ENCODE assay signal across 13 mouse cellular contexts in the genomic region with DNA sequence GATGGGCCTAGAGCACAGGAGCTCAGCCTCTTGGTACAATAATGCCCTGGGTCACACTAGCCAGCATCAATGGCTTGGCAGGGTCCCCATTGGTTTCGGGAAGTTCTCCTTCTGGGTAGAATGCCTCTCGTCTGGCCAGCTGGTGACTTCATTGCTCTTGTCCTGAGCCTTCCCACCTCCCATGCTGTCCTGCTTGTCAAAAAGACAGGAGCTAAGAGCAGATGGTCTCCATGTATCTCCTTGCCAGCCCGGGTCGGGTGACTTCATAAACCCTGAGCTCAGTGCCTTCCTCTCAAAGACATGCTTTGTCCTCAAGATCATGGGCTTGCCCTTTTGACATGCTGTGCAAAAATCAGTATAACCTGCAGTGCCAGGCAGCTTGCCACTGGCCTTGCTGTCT.
"Had no signal": no experiment of that assay in that cellular context is flagged by ENCODE, and none has a peak within 500 bp of the region (broad histone marks: within the 10 kb centered on the region; RNA-seq: fewer than 3 reads in every experiment).

No protein-coding gene starts in this region.

- H3K36me3 ChIP-seq: kidney, embryonic 15.5 days; limb, embryonic 12.5 days; midbrain, embryonic 10.5 days had no signal

- H3K9me3 ChIP-seq: kidney, embryonic 15.5 days; limb, embryonic 12.5 days; midbrain, embryonic 10.5 days had no signal

- H3K4me1 ChIP-seq: kidney, embryonic 15.5 days; midbrain, embryonic 10.5 days had no signal

- H3K4me3 ChIP-seq: kidney, embryonic 15.5 days; limb, embryonic 12.5 days; midbrain, embryonic 10.5 days had no signal

- H3K27me3 ChIP-seq: kidney, embryonic 15.5 days; limb, embryonic 12.5 days had no signal

- ATAC-seq: lung, postnatal 0 days had no signal

- H3K4me2 ChIP-seq: kidney, embryonic 15.5 days; limb, embryonic 12.5 days had no signal

- DNase-seq: kidney, postnatal 14 days; liver; lung, adult 2 months; lung, postnatal 4 days; midbrain, embryonic 14.5 days; right cerebral cortex, postnatal 14 days; thymus, adult 18-20 months; thymus, postnatal 14 days had no signal

- H3K27ac ChIP-seq: kidney, embryonic 15.5 days; limb, embryonic 12.5 days; liver, embryonic 14.5 days; midbrain, embryonic 10.5 days had no signal

- H3K9ac ChIP-seq: kidney, embryonic 15.5 days; limb, embryonic 12.5 days; liver, embryonic 14.5 days had no signal
